Mouse (Mus musculus) left cerebral cortex, postnatal 10 days (tissue): ENCODE results near the gene Csrp1. TPM values are rescaled to one million over a fixed set of nuclear protein-coding genes. Genes with fewer than 3 reads are reported as not detected.

Experiments
- DNase-seq, 2 experiments: peaks; one replicate each; pipeline ENCODE4 v3.0.0; 2021 to 2022; ENCODE audit warnings: low spot score in 2 of 2, mixed read lengths in 1 of 2; ENCODE audit errors: extremely low spot score in 1 of 2
- intact Hi-C: fragments of 180-260 bp; cut with DNase I; formaldehyde crosslinking; loops from one replicate; pipeline ENCODE4 v1.15.1; 2025
- total RNA-seq, 2 experiments: library from RNA; stranded (reverse); gene quantifications; 2 replicates each; pipeline ENCODE4 v1.2.3; 2021

The Csrp1 gene
- total RNA-seq = 10 to 100 TPM; 67.3 to 85.0 TPM

- DNase-seq = no peak
- intact Hi-C loops = loop anchor here (2.0 to 10.0 kb wide), 3 partner anchors 33 to 225 kb away; no protein-coding TSS in a partner anchor
These were observed at the start of gene Csrp1 for GRCm38 (mm10) chr1:135719983-135720382. Gene Csrp1, plus strand, starts transcription at chr1:135720061.

DNA sequence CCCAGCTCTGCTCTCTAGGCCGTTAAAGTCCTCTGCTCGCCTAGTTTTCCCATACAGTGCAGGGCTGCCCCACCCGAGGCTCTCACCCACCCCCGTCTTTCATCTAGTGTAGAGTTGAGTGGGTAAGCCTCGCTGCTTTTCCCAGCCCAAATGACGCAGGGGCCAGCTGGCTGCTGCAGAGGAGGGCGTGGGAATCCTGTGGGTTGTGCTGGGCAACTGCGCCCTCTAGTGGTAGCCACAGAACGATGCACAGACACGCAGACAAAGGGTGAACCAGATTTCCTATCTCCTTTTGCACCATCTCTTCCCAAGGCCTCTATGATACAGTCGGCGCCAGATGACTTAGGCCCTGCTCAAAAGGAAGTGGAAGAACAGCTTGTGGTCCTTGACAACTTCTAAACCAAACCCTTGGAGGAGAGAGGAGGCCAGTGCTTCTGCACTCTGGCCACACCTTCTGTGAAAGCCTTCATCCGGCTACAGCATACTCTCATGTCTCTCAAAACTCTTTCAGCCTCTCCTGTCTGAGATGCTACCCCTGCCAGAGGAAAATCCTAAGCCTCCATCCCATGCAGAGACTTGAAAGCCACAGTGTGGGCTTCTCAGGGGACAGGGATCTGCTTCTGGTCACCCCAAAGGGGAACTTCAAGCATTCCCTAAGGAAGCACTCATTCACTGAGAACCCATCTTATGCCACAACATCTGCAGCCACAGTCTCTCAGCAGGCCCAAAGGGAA lies 49.3 kb upstream of the Csrp1 start:
- peak; percentile 89 to 92 for DNase-seq
- intact Hi-C loops = loop anchor here (2.0 kb wide), 3 partner anchors 86 to 208 kb away; no protein-coding TSS in a partner anchor

DNA sequence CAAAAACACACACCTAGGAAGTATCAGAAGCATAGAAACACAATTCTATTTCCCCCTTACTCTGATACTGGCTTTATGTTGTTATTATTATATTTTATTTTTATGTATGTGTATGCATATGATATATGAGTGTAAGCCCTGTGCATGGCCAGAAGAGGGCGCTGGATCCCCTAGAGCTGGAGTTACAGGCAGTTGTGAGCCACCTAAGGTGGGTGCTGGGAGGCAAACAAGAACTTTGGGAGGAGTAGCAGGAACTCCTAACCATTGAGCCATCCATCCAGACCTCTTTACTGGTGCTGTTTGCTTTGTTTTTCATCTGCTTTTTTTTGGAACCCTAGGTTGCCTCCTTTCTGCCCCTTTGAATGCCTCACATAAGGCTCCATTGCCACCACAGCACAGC lies 48.5 kb upstream of the Csrp1 start:
- intact Hi-C loops = loop anchor here (2.0 kb wide), 3 partner anchors 87 to 209 kb away; no protein-coding TSS in a partner anchor
- DNase-seq = no peak

DNA sequence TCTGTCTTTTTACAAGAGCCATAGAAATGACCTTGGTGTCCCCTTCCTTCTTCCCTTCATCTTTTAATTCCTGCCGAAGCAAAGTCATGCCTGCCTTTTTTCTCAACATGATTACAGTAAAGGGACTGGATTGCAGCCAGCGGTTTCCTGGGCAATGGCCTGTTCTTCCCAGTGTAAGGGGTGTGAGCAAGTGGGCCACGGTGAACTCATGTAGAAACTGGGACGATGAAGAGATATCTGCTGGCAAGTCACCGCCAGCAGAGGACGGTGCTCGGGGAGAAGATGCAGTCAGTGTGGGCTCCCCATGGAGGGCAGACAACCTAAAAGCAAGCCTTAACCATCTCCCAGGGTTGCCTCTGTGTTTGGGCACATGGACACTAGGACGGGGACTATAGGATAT lies 47.9 kb upstream of the Csrp1 start:
- DNase-seq = no peak
- intact Hi-C loops = loop anchor here (2.0 kb wide), 3 partner anchors 87 to 209 kb away; no protein-coding TSS in a partner anchor

DNA sequence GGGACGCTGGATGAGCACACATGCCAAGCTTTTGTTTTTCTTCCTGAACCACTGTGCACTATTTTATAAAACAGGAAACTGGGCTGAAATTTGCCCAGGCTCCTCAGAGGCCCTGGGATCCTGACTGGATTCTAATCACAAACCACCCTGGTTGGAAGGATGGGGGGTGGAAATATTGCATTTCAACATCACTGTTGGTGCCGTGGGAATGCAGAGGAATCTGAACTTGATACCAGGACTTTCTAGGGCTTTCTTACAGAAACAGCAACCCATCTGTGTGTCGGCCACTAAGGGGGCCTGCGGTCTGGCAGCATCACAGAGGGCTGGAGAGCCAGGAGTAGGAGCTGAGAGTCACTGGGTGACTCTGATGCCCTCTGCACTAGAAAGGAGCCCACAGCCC lies 47.5 kb upstream of the Csrp1 start:
- no peak for DNase-seq
- intact Hi-C loops = no loop called here

DNA sequence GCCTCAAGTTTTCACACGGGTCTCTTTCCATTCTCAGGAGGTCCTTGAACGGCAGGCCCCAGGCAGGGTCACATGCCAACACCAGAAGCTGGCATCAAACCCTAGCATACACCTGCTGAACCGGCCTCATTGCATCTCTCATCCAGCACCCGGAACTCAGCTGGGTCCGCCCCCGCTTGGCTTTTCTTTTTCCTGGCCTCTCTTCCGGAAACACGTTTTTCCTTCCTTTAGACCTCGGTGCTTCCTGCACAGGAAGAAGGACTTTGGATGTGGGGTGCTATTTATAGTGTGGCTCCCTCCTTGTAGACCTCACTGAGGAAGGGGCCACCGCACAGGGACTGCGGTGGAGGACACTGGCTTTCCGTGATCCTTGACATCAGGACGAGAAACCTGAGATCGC lies 46.4 kb upstream of the Csrp1 start:
- intact Hi-C loops = no loop called here
- DNase-seq = no peak

DNA sequence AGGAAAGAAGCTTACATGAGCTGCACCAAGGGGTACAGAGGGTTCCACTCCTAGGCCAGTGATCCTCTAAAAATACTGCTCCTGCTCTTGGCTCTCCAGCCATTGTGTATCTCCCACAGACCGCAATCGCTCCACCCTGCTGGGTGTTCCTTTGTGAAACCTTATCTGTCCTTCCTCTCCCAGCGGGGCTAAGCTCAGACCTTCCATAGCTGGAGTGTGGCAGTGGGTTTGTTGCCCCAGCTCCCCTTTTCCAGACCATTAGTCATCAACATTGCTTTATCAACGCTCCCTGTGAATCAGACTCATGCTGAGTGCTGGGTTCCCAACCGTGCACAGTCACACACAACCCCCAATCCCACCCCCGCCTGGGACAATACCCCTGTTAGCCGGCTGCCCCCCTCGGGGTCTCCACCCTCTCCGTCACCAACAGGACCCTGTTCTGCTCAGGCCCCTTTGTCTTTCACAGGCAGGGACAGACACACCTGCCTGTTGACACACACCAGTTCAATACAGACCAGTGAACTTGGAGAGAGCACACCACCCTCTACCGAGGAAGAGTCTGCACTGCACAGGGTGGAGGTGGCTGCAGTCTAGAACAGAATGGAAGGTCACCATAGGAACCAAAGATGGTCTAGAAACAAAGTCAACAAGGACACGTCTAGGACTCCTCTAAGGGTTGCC lies 44.3 kb upstream of the Csrp1 start:
- intact Hi-C loops = no loop called here
- DNase-seq = no peak

- intact Hi-C loops = no loop called here
- no peak for DNase-seq
These were observed 43.6 kb upstream of the Csrp1 start for GRCm38 (mm10) chr1:135676247-135676646.

DNA sequence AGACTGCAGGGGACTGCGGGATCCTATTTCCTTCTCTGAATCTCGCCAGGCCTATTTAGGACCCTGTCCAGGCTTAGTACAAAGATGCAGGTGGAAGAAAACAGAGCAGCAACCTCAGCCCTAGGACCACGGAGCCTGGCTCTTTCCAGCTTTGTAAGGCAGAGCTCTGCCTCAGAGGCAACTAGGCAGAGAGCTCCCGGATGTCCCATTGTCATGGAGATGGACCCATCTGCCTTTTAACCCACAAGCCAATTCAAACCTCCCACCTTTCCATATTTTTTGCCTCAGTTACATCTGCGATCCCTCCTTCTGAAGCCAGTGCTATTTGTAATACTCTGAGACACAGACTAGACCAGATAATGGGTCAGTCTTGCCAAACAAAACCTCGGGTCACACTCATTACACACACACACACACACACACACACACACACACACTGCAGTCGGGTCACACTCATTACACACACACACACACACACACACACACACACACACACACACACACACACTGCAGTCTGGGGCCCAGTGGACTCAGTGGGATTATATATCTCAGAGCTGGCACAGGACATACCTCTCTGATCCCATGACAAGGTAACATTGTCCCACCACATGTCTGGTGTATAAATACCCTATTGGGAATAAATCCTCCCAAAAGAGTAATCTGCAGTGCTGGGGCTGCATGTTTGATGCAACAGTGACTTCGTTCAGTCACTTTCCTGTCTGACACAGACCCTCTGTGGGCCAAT lies 42.8 kb upstream of the Csrp1 start:
- intact Hi-C loops = no loop called here
- DNase-seq = no peak

DNA sequence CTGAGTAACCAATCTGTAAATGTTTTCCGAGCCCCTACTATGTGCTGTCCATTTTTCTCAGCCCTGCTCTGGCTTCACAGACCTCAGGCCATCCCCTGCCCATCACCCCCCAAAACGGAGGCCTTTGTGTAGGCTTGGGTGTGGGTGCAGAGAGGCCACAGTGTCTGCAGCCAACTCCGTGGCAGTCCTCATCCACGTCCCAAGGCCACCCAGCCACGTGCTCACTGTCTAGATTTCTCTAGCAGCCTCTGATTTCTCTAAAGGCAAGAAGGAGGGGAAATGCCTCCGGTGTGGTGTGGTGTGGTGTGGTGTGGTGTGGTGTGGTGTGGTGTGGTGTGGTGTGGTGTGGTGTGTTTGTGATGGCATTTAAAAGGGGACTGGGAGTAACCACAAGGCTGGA lies 41.7 kb upstream of the Csrp1 start:
- no peak for DNase-seq
- intact Hi-C loops = no loop called here

- intact Hi-C loops = no loop called here
- no peak for DNase-seq
These were observed 39.1 kb upstream of the Csrp1 start for GRCm38 (mm10) chr1:135680716-135681115.

DNA sequence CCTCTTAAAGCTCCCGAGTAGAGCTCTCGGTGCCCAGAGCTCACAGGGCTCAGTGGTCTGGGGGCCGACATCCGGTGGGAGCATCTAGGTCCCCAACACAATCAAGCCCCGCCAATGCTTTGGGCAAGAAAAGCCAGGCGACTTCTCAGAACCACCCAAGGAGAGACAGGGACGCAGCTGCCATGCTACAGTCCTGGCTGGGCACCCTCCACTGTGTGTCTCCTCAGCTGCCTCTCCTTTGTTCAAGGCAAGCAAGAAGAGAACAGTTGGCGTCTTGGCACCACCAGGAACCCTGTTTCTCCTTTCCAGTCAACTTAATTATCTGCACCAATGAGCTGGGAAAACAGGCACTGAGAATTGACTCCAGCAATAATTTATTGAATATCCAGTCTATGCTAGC lies 38.7 kb upstream of the Csrp1 start:
- intact Hi-C loops = no loop called here
- no peak for DNase-seq

DNA sequence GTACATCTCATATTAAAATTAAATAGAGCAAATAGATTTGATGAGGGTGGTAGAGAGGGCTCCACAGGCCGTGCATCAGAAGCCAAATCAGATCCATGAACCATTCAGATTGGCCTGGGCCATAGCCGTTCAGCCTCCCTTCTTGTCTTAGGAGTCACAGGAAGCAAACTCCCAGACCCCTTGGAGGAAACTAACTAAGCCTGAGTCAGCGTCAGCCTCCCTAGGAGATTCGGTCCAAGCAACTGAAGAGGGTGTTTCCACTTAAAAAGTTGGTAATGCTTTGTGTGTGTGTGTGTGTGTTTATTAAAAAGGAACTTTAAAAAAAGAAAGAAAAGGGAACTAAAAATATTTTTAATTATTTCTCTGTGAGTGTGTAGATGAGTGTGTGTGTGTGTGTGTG lies 35.0 kb upstream of the Csrp1 start:
- DNase-seq = no peak
- intact Hi-C loops = loop anchor here (5.0 kb wide), 1 partner anchor 213 kb away; no protein-coding TSS in a partner anchor

- DNase-seq = no peak
- intact Hi-C loops = loop anchor here (5.0 kb wide), 1 partner anchor 213 kb away; no protein-coding TSS in a partner anchor
These were observed 34.5 kb upstream of the Csrp1 start for GRCm38 (mm10) chr1:135685316-135685715.

DNA sequence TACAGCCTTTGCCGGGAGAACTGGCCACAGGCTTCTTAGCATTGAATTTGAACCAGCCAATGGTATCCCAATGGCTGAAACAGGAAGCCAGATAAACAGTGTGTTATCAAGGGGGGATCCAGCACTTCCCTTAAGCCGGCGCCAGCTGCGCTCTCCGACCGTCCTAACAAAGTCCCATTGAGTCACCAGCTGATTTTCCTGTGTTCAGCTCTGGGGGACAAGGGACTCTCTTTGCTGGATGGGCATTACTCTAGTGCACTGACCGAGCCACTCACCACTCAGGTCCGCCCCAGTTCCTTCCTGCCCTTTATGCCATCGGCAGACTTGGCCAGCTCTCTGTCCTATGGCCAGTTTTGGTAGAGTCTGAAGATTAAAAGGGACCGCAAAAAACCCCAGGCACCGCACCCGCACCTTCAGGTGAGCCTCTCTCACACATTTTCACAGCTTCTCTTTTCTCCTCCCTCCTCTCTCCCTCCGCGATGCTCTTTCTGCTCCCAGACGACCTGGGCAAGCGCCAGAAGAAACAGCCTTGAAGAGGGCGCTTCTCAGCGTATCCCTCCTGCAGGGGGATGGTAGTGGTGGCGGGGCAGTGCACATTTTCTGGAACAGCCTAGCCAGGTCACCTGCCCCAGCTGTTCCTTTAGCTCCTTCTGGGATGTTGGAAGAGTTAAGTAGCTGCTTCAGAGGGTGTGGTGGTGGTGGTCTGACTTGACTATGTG lies 32.9 kb upstream of the Csrp1 start:
- intact Hi-C loops = loop anchor here (5.0 kb wide), 1 partner anchor 215 kb away; no protein-coding TSS in a partner anchor
- DNase-seq = peak in 1 of 2 experiments; percentile 71

- intact Hi-C loops = loop anchor here (5.0 kb wide), 1 partner anchor 216 kb away; no protein-coding TSS in a partner anchor
- peak in 1 of 2 experiments; percentile 89 for DNase-seq
These were observed 31.9 kb upstream of the Csrp1 start for GRCm38 (mm10) chr1:135687771-135688492.

DNA sequence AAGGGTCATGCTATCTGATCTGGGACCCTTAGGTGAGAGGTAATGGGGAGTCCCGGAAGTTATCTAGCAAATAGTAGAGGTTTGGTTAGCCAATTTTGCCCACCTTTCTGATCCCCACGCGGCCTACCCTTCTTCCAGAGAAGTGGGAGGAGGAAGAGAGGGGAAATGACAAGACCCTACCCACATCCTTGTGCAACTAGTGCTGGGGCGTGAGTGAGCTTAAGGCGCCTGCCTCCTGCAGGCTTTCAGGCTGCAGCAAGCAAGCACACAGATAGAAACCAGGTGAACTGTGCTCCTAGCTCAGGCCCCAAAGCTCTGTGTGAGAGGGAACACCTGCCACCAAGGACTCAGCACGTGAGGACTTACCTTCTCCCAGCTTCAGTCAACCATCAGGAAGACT lies 31.2 kb upstream of the Csrp1 start:
- intact Hi-C loops = loop anchor here (5.0 kb wide), 1 partner anchor 216 kb away; no protein-coding TSS in a partner anchor
- no peak for DNase-seq

DNA sequence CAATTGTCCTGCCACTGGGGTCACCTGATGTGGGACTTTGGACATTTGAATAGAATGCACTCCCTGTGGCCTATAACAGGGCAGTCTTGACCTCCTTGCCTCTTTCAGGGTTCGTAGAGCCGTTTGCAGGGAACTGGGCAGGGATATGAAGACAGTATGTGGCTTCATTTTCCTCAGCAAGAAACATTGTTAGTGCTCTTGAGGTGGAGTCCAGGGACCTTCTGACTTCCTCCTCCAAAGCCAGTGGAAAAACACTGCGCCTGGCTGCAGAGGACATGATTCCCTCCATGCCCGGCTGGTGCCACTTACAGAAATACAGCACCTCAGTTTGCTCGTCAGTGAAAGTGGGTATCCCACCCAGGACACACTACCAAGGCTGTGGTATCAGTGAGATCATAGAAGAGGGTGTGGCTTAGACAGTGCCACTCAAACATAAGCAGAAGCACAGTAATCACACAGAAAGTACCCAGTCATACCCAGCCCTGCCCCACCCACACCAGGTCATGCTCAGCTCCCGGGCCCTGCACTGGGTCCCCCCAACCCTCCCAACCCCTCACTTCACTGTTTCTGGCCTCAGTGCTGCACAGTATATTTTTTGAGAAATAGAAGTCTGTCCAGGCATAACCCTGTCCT lies 29.0 kb upstream of the Csrp1 start:
- no peak for DNase-seq
- intact Hi-C loops = no loop called here
